Mouse (Mus musculus) fibroblast of lung, adult 2 months (primary cell): ENCODE results near the gene Uxs1.

Source experiments
- DNase-seq: peaks from one replicate; pipeline ENCODE4 v3.0.0-alpha.2; 2011; ENCODE audit warnings: low read depth

The Uxs1 gene

DNA sequence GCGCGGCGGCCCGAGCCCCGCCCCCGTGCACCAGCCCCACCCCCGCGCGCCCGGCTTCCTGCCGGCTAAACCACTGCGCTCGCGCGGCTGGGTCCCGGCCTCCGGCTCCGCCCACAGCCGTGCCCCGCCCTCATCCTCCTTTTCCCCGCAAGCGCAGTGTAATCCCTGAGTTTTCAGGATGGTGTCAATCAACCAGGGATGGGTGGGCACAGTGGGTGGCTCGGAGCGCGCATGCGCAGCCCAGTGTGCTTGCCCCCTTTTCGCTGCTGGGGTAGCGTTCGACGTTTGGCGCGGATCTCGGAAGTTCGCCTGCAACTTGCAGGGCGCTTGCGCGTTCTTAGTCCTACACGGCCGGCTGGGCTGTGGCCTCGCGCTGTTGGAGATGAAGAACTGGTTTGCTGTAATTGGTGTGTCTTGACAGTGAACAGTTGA is at the start of gene Uxs1:
Uxs1 (minus strand) TSS at position 38 of the 432 bp plus-strand sequence.
- DNase-seq: peak; percentile 98

DNA sequence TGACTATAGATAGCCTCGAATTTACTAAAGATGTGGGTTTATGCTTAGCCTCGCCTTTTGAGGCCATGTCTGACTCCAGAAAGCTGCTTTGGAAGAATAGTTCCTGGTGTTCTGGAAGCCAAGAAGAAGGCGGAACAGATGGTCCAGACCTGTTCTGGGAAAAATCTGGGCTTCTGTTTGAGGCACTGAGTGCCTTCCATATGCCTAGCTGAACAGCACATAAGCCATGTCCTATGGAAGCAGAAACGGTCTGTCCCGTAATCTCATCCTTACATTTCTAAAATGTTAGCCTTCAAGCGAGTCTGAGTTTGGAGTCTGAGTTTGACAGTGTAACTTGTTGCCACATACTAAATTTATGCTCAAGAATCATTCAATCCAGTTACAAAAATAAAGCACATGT is 49.6 kb upstream of the Uxs1 start:
- no peak for DNase-seq

DNA sequence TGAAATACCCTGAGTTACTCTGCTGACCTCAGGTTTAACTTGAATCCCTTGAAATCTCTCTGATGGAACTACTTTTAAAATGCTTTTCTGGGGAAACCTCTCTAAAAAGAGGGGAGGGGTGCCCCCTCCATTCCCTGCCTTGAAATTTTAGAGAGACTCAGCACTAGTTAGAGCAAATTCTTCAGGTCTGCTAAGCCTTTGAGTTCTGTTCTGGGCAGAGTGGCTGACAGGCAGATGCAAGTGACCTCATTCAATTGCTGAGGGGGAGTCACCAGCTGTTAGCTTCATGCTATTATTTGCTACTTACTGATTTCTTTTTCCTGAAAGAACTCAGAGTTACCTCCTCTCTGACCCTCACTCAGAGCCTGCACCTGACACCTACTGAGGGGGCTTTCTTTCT is 43.5 kb upstream of the Uxs1 start:
- no peak for DNase-seq

DNA sequence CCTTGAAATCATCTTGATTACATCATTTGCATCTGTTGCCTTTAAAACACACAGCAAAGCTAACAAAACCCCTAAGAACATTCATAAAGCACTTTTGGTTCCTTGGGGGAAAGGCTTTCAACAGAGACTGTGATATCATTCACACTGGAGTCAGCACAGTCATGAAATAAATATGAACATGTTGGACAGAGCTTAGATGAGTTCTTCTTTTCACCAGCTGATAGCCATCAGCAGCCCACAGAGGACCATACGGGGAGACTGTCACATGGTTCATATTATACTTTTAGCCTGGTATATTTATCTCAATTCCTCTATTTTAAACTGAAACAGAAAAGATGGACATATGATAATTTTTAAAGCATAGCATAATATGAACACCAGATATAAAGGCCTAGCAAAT is 40.9 kb upstream of the Uxs1 start:
- DNase-seq: no peak

DNA sequence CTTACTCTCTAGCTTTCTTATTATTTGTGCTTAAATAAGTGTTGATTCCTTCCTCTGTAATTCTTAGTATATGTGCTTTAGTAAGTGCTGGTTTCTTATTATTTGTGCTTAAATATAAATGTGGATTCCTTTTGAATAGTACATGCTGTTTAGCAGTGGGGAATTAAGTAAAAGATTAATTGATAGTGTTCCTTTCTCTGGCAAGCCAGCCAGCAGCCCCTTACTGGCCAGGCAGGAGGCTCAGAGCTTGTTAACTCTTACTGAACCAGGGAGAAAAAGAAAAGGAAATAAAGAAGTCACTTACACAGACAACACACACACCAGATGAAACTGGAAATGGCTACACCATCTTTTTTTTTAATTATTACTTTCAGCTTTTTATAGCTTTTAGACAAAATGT is 37.2 kb upstream of the Uxs1 start:
- no peak for DNase-seq

DNA sequence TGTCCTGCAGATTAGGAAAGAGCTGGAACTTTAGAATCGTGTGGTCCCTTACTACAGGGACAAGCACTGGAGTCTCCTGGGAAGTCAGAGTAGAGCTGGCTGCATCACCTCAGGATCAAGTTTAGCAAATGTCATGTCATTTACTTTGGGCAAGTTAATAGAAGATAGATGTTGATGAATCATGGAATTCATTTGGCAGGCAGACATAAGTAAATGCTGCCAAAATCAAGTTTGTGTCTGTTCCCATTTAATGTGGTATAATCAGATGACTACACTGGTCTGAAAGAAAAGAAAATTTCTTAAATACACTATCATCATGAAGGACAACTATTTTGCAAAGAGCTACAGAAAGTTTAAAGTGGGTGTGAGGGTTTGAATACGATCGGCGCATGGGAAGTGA is 35.0 kb upstream of the Uxs1 start:
- DNase-seq: peak; percentile 27

DNA sequence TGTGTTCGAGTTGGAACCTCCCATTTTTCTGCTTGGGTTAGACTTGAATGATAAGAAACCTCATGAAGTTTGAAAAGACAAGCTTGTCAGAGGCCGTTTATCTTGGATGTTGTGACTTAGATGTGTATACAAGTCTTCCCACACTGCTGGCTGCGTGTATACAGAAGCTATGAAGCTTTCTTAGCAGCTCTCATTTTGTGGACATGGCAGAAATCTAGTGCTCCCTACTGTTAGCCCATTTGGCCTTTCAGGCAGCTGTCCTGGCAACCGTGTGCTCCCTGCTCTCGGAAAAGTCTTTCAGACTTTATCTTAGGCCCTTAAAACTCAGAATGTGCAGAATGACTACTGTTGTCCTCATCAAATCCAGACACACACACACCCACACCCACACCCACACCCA is 31.4 kb upstream of the Uxs1 start:
- DNase-seq: no peak

DNA sequence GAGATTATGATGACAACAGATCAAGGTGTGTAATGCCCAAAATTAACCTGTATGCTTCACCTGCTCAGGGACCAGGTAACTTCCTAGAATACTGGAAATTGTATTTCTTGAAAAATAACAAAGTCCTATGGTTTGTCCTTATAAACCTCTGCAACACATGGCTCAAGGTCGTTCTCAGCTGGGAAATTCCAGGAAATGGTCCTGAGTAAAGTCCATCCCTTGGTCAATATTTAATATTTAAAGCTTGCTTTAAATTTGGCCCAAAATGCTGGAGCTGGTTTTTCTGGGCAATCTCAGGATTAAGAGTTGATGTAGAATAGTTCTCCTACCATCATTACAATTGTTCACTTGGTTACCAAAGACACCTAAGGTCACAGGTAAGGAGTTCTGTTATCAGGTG is 30.1 kb upstream of the Uxs1 start:
- DNase-seq: no peak

DNA sequence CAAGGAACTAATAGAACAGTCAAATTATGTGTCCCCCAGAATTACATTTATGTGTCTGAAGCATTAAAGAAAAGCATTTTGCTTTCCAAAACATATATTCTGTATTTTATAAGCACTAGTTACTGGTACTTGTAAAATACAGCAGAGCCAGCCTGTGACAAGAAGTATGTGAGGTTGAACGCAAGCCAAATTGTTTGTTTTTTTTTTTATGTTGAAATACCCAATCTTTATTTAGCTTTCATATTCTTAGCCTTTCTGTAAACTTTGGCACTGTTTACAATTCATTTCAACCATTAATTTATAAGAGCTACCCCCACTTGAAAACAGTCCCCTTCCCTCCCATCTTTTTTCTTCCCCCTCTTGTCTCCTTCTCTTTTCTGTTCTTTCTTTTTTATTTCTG is 28.0 kb upstream of the Uxs1 start:
- DNase-seq: no peak

DNA sequence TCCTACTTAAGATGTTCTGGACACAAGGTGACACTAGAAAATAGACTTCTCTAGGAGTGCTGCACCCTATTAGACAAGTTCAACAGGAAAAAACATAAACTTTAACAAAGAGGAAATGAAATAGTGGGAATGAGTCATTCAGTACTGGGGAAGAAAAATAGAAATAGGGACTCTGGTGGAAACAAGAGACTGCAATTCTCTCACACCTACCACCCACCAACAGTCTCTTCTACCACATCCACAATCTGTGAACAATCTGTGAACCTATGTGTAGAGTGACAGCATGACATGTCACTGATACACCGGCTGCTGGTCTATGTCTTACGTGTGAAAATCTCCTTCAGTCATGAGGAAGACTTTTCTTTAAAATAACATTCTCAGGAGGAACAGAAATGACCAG is 15.8 kb upstream of the Uxs1 start:
- DNase-seq: no peak

DNA sequence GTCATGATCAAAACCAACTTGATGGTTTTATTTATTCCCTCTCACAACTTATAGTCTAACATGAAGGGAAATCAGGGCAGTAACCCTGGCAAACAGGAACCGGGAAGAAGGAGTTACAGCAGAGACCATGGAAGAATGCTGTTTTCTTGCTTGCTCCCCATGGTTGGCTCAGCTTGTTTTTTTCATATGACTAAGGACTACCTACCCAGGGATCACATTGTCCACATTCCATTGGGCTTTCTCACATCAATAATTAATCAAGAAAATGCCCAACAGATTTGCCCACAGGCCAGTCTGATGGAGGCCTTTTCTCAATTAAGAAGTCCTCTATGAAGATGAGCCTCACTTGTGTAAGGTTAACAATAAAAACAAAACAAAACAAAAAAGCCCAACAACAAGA is 9.6 kb upstream of the Uxs1 start:
- no peak for DNase-seq

DNA sequence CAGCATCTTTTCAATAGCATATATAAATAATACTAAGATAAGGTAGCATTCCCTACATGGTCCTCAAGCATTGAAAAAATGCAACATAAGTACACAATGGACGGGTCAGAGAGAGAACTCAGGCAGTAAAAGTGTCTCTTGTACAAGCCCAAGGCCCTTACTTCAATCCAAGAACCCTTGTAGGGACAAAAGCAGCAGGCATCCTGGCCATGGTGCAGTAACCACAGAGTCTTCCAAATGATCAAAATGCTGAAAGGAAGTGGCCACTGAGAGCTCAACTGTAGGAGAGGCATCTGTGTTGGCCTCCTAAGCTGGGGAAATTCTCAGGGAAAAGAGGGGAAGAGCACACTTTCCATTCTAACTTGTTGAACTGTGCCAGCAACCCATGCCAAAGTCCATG is 2.5 kb upstream of the Uxs1 start:
- no peak for DNase-seq

DNA sequence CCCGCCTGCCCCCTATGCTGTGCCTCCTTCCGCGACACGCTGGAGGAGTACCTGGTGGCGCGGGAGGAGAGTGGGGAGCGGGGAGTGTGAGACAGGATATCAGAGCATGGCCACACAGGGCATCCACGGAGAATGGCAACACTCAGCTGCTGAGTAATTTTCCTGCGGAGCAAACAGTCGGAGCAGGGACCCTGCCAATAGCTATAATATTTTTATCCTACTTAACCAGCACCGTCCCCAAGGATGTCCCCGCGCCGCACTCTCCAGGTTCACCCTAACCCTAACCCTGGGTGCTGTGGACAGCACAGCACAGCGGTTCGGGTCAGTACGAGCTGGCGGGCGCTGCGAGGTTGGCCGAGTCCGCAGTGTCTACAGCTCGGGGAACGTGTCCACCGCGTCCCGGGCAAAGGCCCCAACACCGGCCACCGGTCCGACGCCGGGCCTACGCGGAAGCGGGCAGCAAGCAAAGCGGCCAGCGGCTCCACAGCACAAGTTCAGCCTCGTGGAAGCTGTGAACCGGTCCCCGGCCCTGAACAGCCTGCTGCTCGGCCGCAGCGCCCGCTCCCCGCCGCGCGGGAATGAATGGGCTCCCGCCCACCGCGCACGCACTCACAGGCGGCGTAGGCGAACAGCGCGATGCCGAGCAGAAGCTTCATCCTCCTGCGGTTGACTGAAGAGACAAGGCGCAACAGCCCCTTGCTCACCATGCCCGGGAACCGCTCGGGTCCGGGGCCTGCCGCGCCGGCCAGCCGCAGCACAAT is 418 bp downstream of the Uxs1 start:
- DNase-seq: no peak

DNA sequence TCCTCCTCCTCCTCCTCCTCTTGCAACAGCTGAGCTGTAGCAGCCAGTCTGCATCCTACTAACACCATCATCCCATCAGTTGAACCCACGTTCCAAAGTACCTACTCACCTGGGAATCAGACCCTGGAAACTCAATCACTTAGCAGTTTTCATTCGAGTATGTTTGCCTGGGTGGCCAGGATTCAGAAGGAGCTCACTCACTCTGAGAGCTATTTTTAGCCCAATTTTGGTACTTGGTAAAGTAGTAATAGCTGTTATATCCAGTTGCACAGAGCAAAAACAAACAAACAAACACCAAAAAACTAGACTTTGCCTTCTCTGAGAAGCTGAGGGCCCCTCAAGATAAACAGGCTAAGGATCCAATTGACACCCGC is 985 bp downstream of the Uxs1 start:
- no peak for DNase-seq

DNA sequence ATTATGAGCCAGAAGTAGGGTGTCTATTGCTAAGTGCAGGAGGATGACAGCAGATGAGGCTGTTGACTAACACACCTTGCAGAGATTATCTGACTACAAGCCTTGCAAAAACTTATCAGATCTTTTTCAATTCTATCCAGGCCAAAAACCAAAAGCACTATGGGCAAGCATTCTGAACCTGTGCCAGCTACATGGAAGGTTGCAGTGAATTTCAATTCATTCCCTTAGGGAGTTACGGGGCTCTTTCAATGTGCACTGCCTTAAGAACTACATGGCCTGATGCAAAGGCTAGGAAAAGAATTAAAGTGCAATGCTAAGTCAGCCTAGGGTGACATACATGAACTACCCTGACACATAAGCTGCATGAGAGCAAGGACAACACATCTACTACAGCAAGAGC is 4.2 kb downstream of the Uxs1 start:
- no peak for DNase-seq

DNA sequence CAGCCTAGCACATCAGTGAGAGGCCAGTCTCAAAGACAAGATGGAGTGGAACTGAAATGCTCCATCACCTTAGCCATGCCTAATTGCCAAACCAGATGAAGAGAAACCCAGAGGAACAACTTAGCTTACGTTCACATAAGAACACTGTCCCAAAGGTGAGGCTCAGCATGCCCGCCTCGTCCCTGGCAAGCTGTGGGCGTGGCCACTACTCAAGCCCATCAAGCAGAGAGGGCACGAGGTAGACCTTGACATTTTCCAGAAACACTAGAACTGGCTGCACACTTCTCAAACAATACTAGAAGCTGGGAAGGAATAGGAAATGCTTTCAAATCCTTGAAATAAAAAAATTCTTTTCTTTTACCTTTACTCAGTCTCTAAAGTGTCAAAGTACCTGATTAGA is 5.0 kb downstream of the Uxs1 start:
- no peak for DNase-seq

DNA sequence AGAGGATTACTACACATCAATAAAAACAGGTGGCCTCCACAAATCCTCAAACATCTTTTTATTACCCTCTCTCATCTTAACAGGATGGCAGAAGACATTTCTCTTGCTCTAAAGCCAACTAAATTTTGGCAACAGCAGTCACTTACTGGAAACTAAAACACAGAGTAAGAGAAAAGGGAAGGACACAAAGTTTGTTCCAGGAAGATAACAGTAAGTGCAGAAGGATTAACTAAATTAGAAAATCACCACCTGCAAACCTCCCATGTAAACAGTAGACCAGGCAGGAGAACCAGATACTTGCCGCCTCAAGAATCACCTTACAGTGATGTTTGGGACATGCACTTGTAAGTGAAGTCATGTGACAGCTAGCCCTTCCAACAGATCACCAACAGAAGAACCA is 5.8 kb downstream of the Uxs1 start:
- no peak for DNase-seq

DNA sequence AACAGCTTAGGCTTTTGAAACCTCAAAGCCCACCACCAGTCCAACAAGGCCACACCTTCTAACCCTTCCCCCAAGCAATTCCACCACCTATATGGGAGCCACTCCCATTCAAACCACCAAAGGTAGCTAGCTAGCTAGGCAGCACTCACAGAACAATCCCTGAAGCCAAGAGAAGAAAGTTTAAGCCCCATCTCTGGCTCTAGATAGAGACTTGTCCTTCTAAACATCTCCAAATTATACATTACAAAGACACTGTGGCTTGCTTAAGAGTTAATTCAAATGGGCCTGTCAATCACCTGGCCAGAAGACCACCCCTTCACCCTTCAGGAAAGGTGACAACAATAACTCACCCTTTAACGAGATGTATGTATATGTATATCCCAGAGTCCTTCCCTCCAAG is 7.0 kb downstream of the Uxs1 start:
- no peak for DNase-seq

DNA sequence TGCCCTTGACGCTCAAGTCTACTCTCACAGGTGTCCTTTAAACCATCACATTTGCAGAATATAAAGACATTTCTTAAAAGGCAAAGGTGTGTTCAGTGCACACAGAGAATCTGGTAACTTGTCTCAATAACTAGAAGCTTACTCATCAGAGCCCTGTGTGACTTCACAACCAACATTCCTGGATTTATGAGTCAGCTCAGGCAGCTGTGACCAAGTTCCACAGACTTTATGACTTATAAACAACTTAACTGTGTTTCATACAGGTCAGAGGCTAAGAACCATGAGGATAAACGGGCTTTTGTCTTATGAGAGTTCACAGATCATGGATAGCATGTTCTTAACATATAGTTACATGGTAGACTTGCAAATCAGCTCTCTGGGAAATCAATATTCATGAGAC is 8.5 kb downstream of the Uxs1 start:
- DNase-seq: peak; percentile 69

DNA sequence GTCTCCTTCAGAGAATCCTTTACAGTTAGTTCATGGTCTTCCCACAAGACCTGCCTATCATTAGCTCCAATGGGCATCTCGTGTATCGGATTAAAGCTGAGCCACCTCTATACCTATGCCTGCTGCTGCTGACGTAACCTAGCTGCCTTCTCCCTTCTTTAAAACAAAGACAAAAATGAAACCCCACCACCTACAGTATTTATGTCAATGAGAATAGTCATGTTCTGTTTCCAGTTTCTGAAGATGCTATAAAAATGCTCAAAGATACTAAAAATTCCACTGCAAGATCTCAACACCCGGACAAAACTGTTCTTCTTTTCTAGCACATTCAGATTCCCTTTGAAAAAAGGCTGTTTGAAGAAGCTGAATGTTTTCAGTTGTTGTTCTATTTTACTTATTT is 9.2 kb downstream of the Uxs1 start:
- DNase-seq: no peak

DNA sequence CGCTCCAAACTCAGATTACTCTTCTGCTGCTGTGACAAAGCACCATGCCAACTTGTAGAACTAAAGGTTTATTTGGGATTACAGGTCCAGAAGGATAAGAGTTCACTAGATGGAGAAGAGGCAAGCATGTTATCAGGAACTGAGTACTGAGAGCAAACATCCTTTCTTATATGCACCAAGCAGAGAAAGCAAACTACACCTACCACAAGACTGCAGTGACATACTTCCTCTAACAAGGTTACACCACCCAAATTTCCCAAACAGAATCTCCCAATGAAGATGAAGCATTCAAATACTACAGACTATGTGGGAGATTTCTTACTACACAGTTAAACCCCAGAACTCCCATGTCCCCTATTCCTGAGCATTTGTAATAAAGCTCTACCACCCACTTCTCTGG is 15.8 kb downstream of the Uxs1 start:
- no peak for DNase-seq

DNA sequence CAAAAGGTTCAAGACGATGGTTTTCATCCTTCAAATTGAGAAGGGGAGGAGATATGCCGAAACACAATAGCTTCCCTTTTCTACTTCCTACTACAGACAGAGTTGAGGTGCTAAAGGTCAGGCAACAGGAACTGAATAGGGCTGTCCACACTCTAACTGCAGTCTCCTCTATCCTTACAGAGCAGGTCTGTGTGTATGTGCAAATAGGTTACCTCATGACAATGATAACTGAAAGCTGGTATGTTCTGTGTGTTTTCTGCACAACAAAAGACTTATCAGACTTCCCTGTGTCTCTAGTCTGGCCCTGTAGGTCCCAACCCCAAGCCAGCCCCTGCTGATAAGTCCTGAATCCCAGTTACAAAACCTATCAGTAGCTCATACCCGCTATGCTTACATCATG is 16.5 kb downstream of the Uxs1 start:
- no peak for DNase-seq

DNA sequence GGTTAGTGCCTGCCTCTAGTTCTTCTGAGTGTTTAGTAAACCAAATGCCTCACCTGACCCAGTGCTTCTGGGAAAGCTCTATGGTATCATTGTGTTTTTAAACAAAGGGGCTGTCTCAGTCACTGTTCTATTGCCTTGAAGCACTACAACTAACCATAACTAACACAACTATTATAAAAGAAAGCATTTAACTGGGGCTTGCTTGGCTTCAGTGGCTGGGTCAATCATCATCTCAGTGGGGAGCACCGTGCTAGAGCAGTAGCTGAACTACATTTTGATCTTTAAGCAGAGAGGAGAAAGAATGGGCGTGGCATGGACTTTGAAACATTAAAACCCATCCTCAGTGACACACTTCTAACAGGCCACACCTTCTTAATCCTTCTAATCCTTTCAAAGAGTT is 18.2 kb downstream of the Uxs1 start:
- DNase-seq: no peak

DNA sequence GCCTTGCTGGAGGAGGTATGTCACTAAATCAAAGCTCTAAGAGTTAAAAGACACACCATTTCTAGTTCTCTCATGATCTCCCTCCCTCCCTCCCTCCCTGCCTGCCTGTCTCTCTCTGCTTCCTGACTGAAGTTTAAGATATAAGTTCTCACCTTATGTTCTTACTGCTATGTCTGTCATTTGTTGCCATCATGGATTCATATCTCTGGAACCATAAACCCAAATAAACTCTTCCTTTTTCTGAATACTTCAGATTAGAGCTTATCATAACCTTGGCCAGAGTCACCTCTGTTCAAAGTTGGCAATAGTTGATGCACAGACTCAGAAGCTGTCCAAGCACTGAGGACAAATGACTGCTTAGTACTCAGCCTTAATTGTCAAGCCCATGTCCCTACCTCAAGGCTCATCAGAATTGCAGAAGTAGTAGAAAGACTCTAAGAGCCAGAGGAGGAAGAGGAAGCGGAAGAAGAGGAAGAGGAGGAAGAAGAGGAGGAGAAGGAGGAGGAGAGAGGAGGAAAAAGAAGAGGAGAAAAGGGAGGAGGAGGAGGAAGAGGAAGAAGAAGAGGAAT is 23.6 kb downstream of the Uxs1 start:
- no peak for DNase-seq
